Mouse (Mus musculus) kidney, postnatal 14 days (tissue): Measurements from ENCODE around the gene 2010300C02Rik.

Experiments
- DNase-seq: peaks from one replicate; pipeline ENCODE4 v3.0.0; 2022; ENCODE audit warnings: mixed read lengths

Gene 2010300C02Rik

GRCm38 (mm10) chr1:37665539-37666323, 54.2 kb downstream of the 2010300C02Rik start:
- peak; percentile 12 for DNase-seq

GRCm38 (mm10) chr1:37664496-37664895, 55.4 kb downstream of the 2010300C02Rik start:
- DNase-seq, result no peak

DNA sequence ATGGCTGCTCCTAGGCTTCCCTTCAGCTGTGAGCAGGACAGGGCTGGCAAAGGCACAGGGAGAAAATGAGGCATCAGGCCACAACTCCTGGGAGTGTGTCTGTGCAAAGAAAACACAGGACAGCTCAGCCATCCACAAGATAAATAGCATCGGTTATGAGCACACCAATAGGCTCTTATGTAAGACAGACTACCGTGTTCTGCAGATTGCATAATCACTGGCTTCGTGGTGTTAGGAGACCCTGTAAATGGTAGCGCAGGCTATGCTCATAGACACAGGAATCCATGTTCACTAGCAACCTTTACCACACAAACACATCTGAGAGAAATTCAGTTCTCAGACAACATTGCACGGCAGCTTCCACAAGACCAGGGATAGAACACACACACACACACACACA, 56.3 kb downstream of the 2010300C02Rik start:
- no peak for DNase-seq

DNA sequence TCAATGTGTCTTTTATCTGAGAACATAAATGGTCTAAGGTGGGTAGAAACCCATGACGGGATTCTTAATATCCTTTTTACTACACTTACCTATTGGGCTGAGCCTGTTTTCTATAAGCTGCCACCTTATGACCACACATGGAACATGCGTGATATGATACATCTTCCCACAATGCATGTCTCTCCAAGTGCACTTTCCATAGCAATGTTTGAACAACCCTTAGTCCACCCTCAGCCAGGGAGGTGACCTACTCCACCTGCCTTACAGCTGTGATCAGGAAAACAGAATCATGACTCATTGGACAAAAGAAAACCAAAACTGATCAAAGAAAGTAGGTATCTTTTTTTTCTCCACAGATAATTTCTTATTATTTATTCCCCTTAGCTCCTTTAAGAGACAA, 63.9 kb downstream of the 2010300C02Rik start:
- DNase-seq, result no peak

- DNase-seq, result no peak
These were observed 65.9 kb downstream of the 2010300C02Rik start for GRCm38 (mm10) chr1:37653992-37654391.

DNA sequence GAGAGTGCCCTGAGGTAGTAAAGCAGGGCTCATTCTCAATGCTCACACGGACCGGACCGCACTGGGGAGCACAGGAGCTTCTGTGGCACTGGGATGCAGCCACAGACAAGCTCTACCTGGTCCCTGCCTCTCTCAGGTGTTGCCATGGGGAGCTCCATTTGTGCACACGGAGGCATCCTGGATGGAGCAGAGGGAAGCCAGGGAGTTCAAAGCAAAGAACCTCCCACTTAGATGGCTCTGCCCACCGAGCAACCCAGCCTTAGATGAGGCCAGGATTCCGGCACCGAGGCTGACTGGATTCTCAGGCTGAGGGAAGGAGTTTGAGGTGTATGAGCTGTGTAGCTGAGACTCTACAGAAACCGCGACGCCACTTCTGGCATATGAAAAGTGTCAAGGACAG, 72.8 kb downstream of the 2010300C02Rik start:
- no peak for DNase-seq

DNA sequence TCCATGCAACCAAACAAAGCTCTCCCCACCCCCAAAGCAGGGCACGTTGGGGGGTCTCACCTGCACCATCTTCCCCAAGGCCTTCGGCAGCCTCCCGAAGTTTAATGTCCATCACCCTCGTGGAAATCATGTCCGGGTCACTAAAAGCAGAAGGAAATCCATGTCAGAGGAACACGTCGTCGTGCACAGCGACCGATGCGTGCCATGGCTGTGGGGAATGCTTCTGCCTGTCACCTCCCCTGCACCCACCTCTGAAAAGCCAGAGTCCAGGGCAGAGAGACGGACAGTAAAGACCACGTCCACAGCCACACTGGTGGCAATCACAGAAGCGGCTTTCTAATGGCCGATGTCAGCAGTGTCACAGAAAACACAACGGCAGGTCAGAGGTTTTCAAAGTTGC, 75.4 kb downstream of the 2010300C02Rik start:
- DNase-seq, result no peak

GRCm38 (mm10) chr1:37643794-37644365, 76.0 kb downstream of the 2010300C02Rik start:
- DNase-seq, result no peak

GRCm38 (mm10) chr1:37641361-37641760, 78.5 kb downstream of the 2010300C02Rik start:
- DNase-seq, result no peak

- DNase-seq, result peak; percentile 84
These were observed 80.8 kb downstream of the 2010300C02Rik start for GRCm38 (mm10) chr1:37639101-37639500.

DNA sequence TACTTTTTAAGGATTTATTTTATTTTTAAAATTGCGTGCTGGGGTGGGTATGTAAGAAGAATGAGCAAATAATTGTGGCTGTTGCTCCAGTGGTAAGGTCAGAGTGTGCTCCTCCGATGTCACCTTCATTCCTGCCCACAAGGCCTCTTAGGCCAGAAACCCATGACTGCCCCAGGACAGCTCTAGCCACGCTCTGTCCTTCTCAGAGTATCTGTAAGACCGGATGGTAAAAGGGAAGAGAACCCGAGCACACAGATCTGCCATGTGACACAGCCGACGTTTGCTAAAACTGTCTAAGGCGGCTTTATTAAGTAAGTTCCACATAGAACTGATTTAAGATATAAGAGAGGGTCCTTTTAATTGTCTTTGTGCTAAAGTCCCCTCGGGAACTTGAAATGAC, 81.3 kb downstream of the 2010300C02Rik start:
- no peak for DNase-seq

DNA sequence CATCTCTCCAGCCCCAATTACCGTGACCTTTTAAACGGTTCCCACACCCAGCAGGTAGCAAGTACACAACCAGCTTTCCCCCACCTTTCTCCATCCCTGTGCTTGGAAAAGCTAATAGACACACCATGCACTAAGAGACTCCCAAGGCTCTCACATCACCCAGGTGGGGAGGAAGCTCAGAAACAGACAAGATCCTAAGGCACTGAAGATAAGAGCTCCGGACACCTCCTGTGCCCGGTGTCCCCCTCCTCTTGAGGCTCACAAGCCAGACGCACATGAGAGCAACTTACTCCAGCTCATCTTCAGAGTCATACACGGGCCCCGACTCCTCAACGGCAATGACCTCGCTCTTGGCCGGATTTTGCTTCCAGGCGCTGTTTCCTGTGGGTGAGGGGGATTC, 82.3 kb downstream of the 2010300C02Rik start:
- DNase-seq, result no peak

DNA sequence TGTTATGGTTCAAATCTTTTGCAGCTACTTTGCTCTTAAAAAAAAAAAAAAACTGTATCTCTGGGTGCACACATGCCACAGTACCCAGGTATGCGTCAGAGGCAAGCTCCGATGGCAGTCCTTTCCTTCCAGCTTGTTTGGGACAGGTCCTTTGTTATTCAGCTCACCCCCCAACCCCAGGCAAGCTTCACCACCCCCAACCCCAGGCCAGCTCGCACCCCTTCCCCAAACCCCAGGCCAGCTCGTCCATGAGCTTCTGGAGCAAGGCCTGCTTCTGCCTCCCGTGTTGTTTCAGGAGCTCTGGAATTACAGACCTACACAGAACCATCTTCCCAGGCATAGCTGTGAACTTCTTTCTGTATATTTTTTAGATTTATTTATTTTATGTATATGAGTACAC, 83.1 kb downstream of the 2010300C02Rik start:
- no peak for DNase-seq

DNA sequence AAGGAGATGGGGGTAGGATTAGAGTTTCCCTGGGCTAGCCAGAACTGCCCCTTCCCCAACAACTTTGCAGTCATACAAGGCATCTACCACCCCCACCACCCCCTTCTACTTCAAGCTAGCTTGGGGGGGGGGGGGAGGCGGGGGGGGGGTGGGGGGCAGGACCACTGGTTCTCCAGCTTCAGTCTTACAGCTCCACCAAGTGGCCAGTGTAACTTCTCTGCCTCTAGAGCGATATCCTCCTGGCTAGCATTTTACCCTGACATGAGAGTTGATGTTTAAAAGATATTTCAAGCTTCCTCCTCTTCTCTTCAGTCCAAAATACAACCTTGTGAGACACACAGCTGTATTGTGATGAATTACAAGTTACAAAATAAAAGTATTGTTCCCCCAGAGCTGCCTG, 83.7 kb downstream of the 2010300C02Rik start:
- DNase-seq, result peak; percentile 42

DNA sequence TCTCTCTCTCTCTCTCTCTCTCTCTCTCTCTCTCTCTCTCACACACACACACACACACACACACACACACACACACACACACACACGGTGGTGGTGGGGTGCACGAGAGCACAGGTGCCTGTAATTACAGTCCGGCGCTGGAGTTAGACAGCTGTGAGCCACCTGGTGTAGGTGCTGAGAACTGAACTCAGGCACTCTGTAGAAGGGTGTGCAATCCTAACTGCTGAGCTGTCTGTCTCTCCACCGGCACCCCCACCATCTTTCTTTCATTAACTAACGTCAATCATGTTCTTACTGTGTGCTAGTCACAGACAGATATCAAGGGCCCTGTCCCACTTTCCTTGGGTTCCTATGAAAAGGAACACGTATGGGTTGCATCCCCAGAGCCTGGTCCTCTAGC, 84.2 kb downstream of the 2010300C02Rik start:
- DNase-seq, result no peak

DNA sequence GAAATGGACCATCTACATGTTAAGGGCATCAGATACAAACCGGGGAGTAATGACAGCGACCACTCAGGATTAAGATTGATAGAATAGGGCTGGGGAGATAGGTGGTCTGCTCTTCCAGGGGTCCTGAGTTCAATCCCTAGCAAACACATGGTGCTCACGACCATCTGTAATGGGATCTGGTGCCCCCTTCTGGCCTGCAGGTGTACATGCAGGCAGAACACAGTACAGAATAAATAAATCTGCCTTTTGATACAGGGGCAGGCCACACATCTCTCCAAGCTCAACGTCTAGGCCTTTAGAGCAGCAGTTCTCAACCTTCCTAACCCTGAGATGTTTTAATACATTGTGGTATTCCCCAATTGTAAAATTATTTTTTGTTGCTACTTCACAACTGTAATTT, 85.2 kb downstream of the 2010300C02Rik start:
- peak; percentile 38 for DNase-seq

GRCm38 (mm10) chr1:37633516-37633915, 86.4 kb downstream of the 2010300C02Rik start:
- no peak for DNase-seq

GRCm38 (mm10) chr1:37632425-37632824, 87.5 kb downstream of the 2010300C02Rik start:
- no peak for DNase-seq

- DNase-seq, result no peak
These were observed 88.4 kb downstream of the 2010300C02Rik start for GRCm38 (mm10) chr1:37631456-37631855.

GRCm38 (mm10) chr1:37630412-37631210, 89.3 kb downstream of the 2010300C02Rik start:
- DNase-seq, result no peak

- DNase-seq, result no peak
These were observed 90.0 kb downstream of the 2010300C02Rik start for GRCm38 (mm10) chr1:37629876-37630275.

GRCm38 (mm10) chr1:37628749-37629148, 91.1 kb downstream of the 2010300C02Rik start:
- no peak for DNase-seq

- no peak for DNase-seq
These were observed 95.7 kb downstream of the 2010300C02Rik start for GRCm38 (mm10) chr1:37624185-37624584.

DNA sequence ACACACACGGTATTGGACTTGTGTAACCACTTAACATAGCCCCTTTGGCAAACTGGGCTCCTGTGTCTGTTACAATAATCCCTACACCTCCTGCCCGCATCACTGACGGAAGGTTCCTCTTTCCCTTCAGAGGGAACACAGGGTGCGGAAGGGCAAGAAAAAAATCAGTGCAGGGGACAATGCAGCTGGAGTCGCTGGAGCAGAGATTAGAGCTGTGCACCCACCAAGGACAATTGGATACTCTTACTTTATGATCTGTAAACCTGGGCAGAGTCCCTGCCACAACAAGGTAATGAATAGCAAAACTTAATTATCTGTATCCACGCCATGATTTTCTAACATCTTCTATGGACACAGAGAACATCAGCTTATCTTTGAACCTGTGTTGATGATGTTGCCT, 97.8 kb downstream of the 2010300C02Rik start:
- no peak for DNase-seq
